Mouse (Mus musculus) kidney, postnatal 14 days (tissue): ENCODE results near the gene Nbl1.
A peak's percentile ranks its signal among the peaks of the same experiment; 100 is the strongest.

Experiments
- DNase-seq: peaks from one replicate; pipeline ENCODE4 v3.0.0; 2022; ENCODE audit warnings: mixed read lengths

The Nbl1 gene

GRCm38 (mm10) chr4:139058029-139058428 is 34.8 kb downstream of the Nbl1 start:
- no peak for DNase-seq

- DNase-seq: no peak
Observed at GRCm38 (mm10) chr4:139057291-139057690, 35.5 kb downstream of the Nbl1 start.

GRCm38 (mm10) chr4:139055744-139056143 is 37.0 kb downstream of the Nbl1 start:
- no peak for DNase-seq

GRCm38 (mm10) chr4:139055336-139055735 is 37.5 kb downstream of the Nbl1 start:
- DNase-seq: no peak

- no peak for DNase-seq
Observed at GRCm38 (mm10) chr4:139054300-139054923, 38.4 kb downstream of the Nbl1 start.

- no peak for DNase-seq
Observed at GRCm38 (mm10) chr4:139053391-139053790, 39.4 kb downstream of the Nbl1 start.

DNA sequence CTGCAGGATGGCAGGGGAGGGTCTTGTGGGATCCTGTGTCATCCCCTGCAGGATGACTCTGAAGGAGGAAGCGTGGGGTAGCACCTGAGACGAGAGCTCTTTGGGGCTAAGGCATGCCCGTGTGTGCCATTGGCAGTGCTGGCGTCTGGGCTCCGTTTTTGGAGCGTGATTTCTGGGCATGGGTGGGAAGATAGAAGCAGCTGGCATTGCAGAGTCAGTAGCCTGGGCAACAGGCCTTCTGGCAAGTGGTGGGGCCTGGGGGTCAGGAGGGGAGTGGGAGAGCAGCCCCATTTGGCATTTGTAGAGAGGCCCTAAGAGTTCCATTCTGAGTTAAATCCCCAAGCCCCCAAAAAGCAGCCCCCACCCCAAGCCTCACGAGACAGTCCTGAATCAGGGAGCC is 40.0 kb downstream of the Nbl1 start:
- DNase-seq: no peak

GRCm38 (mm10) chr4:139048518-139048917 is 44.3 kb downstream of the Nbl1 start:
- no peak for DNase-seq

GRCm38 (mm10) chr4:139046354-139046753 is 46.4 kb downstream of the Nbl1 start:
- DNase-seq: no peak

DNA sequence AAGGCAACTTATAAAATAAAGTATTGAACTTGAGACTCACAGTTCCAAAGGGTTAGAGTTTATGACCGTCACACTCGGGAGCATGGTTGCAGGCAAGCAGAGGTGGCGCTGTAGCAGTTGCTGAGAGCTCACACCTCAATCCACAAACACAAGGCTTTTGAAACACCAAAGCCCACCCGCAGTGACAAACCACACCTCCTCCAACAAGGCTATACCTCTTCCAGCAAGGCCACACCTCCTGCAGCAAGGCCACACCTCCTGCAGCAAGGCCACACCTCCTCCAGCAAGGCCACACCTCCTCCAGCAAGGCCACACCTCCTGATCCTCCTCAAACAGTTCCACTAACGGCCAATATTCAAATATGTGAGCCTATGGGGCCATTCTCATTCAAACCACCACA is 48.2 kb downstream of the Nbl1 start:
- no peak for DNase-seq

GRCm38 (mm10) chr4:139043600-139043999 is 49.2 kb downstream of the Nbl1 start:
- DNase-seq: no peak

DNA sequence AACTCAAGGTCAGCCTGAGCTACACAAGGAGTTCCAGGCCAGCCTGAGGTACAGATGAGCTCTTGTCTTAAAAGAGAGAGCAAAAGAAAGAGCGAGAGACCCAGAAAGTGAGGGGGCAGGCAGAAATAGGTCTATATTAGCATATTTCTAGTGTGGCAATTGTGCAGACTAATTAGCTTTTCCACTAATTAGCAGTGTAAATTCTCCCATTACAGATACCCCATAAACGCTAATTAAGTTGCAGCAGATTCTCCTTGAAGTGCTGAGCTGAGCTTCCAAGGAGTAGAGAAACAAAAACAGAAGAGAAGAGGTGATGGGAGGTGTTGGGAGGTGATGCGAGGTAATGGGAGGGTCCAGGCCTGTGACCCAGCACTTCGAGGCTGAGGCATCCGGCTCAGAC is 50.2 kb downstream of the Nbl1 start:
- no peak for DNase-seq

DNA sequence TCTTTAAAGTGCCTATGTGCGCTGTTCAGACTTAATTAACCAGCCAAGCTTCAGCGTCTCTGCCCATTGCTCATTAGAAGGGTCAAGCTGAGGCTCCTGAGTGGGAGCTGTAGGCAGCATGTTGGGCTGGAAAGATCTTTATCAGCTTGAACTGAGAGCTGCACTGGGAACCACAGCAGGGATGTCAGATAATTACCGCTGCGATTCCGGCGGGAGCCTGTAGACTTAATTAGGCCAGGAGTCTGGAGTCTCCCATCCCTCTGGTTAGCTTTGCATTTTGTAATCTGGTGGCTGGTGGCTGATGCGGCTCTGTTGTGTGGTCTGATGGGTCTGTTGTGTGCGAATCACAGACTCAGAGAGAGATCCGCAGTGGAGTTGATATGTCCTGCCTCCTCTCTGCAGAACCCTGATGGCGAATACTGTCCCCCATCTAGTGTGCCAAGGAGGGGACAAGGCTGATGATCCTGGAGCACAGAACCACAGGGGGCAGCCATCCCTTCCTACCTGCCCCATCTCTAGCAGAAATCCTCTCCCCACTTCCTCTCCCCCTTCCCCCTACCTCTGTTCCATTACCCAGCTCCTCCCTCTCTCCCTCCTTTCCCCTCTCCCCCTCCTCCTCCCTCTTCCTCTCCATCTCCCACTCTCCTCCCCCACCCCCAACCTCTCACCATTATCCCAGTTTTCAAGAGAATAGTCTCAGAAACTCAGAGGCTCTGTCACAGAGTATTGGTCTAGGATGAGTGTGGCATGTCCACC is 52.5 kb downstream of the Nbl1 start:
- DNase-seq: no peak

DNA sequence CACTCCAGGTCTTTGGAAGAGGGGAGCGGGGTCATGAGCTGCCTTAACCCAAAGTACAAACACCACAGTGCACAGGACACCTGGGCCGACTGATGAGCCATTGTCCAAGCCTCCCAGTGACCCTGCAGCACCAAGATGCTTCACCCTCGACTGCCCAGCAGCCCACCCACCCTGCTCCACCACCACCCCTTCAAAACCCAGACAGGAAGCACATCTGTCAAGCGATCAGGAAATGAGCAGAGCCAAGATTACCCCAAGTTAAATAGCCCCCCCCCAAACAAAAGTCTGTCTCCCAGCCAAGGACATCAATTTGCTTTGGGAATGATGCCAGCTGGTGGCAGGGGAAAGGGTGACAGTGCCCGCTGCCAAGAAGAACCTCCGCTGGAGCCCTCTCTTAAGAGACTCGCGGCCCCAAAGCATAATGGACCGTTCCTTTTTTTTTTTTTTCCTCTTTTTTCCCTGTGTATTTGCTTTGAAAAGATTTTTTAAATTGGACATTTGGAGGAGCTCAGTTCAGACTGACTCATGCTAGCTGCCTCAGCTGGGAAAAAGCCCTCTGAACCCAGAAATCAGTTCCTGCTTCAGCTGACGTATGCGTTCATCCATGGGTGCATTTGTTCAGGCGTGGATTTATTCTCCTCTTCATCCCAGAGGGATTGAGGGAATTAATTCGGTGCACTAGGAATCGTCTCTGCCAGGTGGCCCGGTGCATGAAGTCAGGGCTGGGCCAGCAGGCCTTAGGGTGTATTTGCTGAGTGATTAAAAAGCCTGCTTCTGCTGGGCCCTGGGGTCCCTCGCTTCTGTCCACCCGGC is 54.8 kb downstream of the Nbl1 start:
- DNase-seq: peak; percentile 49

GRCm38 (mm10) chr4:139035799-139036198 is 57.0 kb downstream of the Nbl1 start:
- DNase-seq: no peak

DNA sequence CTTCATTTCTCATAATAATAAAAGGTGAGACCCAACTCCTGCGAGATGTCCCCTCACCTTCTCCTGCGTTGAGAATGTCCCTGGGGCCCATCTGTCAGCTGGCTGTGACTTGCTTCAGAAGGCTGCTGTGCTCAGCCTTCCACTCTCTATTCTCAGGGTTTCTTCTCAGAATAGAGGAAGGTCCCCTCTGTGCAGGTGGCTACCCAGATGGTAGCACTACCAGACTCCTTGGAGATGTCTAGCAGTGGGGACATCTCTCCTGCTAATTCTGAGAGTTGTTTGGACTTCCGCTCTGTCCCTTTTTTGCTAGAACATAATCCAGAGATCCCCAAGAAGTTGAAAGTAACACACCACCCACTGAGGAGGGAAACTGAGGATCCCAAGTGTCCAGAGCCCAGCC is 57.9 kb downstream of the Nbl1 start:
- no peak for DNase-seq

DNA sequence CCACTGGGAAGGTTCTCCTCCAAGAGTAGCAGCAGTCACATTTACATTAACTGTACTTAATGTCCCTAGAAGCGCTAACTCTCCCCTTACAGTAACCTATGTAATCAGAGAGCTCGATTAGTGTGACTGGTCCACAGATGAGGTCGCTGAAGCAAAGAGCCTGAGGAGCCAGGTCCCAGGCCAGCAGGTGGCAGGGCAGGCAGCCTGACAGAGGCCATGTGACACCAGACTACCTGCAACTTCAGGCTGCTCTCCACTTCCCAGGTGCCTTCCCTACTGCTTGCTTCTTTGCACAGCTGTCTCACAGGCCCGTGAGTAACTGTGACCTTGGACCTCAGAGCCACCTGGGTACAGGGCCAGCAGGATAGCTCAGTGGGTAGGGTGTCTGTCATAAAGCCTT is 58.3 kb downstream of the Nbl1 start:
- DNase-seq: no peak

DNA sequence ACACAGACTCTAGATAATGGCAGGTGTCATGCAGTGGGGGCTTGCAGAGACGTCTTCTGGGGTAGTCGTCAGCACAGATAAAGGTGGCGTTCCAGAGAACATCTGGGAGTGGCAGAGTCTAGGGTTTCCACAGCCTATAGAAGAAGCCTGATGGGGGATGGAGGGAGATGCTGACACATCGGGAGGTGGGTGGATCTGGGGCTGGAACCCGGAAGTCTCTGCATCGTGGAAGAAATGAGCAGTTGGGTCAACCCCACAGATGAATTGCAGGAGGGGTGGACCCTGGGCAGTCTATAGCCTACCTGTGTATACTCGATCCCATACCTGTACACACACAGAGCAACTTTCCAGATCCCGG is 58.8 kb downstream of the Nbl1 start:
- no peak for DNase-seq

- DNase-seq: no peak
Observed at GRCm38 (mm10) chr4:139033263-139034009, 59.4 kb downstream of the Nbl1 start.

DNA sequence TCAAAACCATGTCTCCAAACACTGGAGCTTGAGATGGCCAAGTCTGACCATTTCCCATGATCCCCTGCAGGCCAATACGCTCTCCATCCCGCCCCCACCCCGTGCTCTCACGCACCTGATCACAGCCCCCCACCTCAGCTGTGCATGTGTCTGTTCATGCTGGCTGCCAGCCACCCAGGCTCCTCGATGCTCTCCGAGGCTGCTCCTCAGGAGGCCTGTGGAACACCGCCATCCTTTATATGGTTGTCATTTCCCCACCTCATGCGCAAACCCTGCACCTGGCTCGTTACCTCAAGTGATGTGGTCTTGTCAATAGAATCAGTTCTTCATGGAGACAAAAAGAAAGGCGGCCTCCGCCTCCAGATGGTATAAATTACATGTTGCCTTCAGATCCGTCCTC is 60.3 kb downstream of the Nbl1 start:
- DNase-seq: no peak
